Mouse (Mus musculus) frontal cortex, postnatal 36 days (tissue): ENCODE data around the gene Arpc1b.
A peak's percentile ranks its signal among the peaks of the same experiment; 100 is the strongest.
"Not testable (repeated sequence)": the region's sequence is repeated elsewhere in the genome, so short reads cannot be mapped to it uniquely, and the experiment has no call there.

ENCODE experiments used
- DNase-seq, 2 experiments: peaks; one replicate each; pipeline ENCODE4 v3.0.0; 2022; ENCODE audit warnings: low spot score in 2 of 2

Arpc1b gene

DNA sequence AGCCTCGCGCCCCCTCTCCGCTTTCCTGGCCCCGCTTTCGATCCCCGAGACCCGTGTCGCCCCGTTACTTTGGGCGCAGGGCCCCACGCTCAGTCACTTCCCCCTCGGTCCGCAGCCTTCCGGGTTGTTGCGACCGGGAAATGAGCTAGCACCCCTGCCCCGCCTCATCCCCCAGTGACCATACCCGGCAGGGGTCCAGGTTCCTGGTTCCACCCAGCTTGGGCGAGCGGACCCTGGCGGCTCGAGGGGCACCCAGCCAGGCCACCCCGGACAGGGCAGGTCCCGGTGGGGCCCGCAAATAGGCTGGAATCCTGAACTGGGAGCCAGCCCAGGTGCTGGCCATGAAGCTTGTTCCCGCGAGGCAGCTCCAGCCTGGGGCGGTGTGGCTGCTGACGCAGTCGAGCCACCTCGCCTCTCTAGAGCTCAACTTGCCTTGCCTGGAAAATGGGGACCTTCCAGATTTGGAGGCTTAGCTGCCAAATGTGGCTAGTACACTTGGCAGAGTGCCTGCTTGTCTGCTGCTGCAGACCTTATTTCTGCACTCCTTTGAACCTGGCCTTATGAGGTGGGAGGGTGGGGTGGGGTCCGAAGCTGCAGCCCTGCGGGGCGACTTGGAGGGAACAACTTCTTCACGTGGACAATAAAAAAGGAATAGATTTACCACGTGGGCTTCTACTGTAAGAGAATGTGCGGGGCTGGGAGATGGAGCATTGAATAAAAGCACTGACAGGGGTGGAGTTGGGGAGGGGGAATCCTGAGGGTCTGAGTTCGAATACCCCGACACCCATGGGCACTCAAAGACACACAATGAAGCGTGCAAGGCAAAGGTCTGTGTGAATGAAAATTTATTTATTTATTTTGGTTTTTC lies 825 bp downstream of the Arpc1b start:
- no peak for DNase-seq

- DNase-seq: no peak
These were observed 1.7 kb downstream of the Arpc1b start for GRCm38 (mm10) chr5:145115736-145116135.

- no peak for DNase-seq
These were observed 2.3 kb downstream of the Arpc1b start for GRCm38 (mm10) chr5:145116316-145116715.

DNA sequence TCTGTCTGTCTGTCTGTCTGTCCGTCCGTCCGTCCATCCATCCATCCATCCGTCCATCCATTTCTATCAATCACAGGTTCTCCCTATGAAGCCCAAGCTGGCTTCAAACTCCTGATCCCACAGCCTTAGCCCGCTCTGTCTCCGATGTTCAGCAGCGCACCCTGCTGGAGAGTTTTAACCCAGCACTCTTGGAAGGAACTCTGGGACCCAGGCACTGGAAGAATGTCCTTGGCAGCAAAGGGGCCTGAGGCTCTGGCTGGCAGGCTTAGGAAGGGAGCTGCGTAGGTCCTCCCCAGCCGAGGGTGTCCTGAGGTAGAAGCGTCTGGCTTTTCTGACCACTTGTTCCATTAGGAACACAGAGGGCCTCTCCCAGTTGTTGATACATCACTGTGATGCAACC lies 2.9 kb downstream of the Arpc1b start:
- no peak for DNase-seq

DNA sequence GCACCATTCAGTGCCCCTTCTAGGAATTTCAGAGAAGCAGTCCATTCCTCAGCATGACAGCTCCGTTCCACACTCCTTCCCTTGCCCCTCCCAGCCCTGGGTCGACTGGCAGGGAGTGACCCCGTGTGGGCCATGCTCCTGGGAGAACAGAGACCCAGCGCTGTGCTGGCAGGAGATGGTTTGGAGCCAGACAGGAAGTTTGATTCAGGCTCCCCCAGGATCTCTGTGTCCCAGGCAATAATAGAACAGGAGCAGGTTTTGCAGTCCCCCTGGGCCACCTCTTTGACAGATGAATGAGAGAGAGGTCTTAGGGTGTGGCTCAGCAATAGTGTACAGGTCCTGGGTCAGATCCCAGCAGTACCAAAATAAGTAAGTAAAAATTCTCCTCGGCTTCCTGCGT lies 4.0 kb downstream of the Arpc1b start:
- DNase-seq: no peak

DNA sequence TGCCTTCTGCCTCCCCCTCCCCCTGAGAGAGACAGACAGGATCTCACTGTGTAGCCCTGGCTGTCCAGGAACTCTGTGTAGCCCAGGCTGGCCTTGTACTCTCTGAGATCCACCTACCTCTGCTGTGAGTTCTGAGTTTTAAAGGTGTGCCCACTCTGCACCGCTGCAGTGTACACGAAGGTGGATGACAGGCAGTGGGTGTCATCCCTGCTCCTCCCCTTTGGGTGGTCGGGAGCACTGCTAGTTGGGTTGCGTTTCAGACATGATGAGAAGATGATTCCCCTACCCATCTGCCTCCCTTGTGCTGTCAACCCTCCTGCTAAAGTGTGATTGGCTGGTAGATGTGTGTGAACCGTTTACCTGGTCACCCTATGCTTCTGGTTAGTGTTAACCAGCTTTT lies 4.4 kb downstream of the Arpc1b start:
- DNase-seq: no peak

- DNase-seq: no peak
These were observed 5.4 kb downstream of the Arpc1b start for GRCm38 (mm10) chr5:145119385-145119784.

DNA sequence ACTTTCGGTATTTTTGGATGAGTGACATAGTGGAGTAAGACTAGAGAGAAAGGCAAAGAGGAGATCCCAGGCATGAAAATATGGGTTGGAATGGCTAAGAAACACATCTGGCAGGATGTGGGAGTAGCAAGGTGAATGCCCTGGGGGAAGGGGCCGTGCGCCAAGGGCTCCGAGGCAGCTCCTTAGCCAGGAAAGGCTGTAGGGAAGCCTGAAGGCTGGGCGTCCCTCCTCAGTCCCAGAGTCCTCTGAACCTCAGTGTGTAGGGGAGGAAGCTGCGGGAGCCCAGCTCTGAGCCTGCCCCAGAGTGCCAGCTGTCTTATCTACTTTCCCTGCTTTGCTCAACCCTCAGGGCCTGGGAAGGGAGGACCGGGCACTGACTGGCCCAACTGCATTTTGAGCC lies 6.9 kb downstream of the Arpc1b start:
- DNase-seq: no peak

GRCm38 (mm10) chr5:145123396-145123795 lies 9.4 kb downstream of the Arpc1b start:
- no peak for DNase-seq

GRCm38 (mm10) chr5:145126580-145126979 lies 12.6 kb downstream of the Arpc1b start:
- DNase-seq: no peak

- DNase-seq: no peak
These were observed 15.1 kb downstream of the Arpc1b start for GRCm38 (mm10) chr5:145129124-145129523.

GRCm38 (mm10) chr5:145129773-145130172 lies 15.8 kb downstream of the Arpc1b start:
- DNase-seq: not testable (repeated sequence)

DNA sequence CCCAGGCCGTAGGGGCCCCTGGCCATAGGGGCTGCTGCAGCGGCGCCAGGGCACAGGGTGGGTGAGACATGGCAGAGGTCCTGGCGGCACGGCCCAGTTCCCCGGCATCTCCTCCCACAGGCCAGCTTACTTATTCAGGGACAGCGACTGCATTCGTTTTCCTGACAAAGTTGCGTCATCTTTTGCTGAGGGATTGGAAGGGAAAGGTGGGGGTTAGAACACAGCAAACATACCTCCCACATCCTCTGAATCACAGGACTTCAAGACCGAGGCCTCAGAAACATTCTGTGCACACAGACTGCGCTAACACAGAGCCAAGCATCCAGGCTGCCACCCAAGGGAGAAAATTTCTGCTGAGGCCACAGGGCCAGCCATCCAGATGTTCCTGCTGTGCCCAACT lies 16.2 kb downstream of the Arpc1b start:
- peak; percentile 71 to 73 for DNase-seq

- DNase-seq: no peak
These were observed 17.0 kb downstream of the Arpc1b start for GRCm38 (mm10) chr5:145130995-145131394.

DNA sequence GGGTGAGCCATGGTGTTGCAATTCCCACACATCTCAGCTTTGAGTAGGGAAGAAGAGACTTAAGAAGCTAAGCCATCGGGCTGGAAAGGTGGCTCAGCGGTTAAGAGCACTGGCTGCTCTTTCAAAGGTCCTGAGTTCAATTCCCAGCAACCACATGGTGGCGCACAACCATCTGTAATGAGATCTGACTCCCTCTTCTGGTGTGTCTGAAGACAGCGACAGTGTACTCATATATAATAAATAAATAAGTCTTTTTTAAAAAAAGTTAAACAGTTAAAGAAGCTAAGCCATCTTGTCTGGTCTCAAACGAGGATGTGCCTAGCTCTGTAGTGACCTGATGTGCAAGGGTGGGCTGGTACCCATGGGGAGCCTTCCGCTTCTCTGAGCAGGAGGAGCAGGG lies 19.3 kb downstream of the Arpc1b start:
- DNase-seq: not testable (repeated sequence)

- no peak for DNase-seq
These were observed 24.8 kb downstream of the Arpc1b start for GRCm38 (mm10) chr5:145138836-145139235.

- peak; percentile 96 to 97 for DNase-seq
These were observed 25.8 kb downstream of the Arpc1b start, which contains the start of the genes Pdap1 and Bud31 for GRCm38 (mm10) chr5:145139571-145140519. TSS of gene Pdap1 (minus strand) at chr5:145140238. TSS of gene Bud31 (plus strand) at chr5:145140362.

DNA sequence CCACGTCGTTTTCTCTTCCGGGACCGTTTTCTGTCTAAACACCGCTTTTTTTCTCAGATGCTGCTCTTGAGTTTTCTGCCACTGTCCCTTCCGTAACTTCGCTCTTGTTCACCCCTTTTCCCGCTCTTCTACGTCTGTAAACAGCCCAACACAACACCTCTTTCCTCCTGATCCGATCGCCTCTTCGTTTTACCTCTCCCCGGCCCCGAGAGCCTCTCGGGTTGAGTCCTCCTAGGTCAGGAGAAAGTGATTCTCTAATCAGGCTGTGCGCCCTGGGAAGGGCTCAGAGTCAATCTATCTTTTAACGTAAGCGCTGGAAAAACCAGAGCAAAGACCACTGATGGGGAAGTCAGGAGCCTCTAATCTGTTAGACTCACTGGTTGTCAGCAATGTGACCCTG lies 26.6 kb downstream of the Arpc1b start:
- no peak for DNase-seq

- no peak for DNase-seq
These were observed 33.7 kb downstream of the Arpc1b start for GRCm38 (mm10) chr5:145147748-145148147.

DNA sequence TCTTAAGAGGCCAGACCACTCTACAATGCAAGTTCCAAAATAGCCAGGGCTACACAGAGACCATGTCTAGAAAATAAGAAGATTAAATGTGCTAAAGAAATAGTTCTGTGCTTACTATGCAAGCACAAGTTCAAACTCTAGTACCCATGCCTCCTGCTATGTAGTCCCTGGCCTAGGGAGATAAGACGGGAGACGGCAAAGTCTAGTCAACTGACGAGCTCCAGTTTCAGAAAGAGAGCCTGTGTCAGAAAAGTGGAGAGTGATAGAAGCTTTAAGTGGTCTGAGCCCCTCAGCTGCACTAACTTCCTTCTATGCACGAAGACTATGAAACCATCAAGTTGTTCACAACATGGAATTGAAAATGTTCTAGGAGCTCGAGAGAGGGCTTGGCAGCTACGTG lies 35.3 kb downstream of the Arpc1b start:
- no peak for DNase-seq

DNA sequence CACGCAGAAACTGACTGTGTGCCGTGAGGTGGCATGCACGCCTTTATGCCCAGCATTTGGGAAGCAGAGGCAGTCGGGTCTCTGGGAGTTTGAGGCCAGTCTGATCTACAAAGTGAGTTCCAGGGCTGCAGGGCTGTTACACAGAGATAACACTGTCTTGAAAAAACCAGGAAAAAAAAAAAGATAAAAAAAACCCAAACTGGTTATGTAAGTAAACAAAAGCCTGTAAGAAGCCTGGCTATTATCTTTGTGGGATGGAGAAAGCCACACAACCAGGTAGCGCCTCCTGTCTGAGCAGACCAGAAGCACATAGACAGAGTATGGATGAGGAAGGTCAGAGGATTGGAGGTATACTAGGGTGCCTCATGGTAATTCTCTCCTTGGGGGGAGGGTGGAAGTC lies 38.7 kb downstream of the Arpc1b start:
- no peak for DNase-seq

- DNase-seq: no peak
These were observed 47.3 kb downstream of the Arpc1b start for GRCm38 (mm10) chr5:145161361-145161760.
